In genomic region chrX:49273487-49274042, GRCm38 (mm10) we compare ENCODE assay signal across 11 mouse cellular contexts. TPM values are rescaled to one million over a fixed set of nuclear protein-coding genes. Genes with fewer than 3 reads are reported as not detected.
A peak's percentile ranks its signal among the peaks of the same experiment; 100 is the strongest.
DNase-seq lines count a peak whose midpoint lies in the region; ATAC-seq and TF ChIP-seq lines count a peak whose summit lies in the region.
"Had no signal": no experiment of that assay in that cellular context is flagged by ENCODE, and none has a peak within 500 bp of the region (broad histone marks: within the 10 kb centered on the region; RNA-seq: fewer than 3 reads in every experiment).

No protein-coding gene starts in this region.

- ATAC-seq in hindbrain, embryonic 14.5 days (ENCODE audit: low FRiP score): peak; percentile 55; the same call in 1 of the 2 replicates
- ATAC-seq in midbrain, embryonic 16.5 days: peak; percentile 64; the same call in 1 of the 2 replicates
- ATAC-seq in lung, postnatal 0 days: no peak
- ATAC-seq: intestine, embryonic 15.5 days had no signal

- intact Hi-C loops in heart, postnatal 10 days (cut with DNase I): no loop called here

- no peaks in the 10 kb centered on the region for H3K9me3 ChIP-seq in hindbrain, embryonic 14.5 days (ENCODE audit: control insufficient read depth, low read length)
- no peaks in the 10 kb centered on the region for H3K9me3 ChIP-seq in midbrain, embryonic 16.5 days (replicated peaks; ENCODE audit: control insufficient read depth, low read length, poor library complexity, severe bottlenecking)
- no peaks in the 10 kb centered on the region for H3K9me3 ChIP-seq in lung, postnatal 0 days (ENCODE audit: low read length)
- H3K9me3 ChIP-seq in heart, embryonic 10.5 days: no peaks in the 10 kb centered on the region
- H3K9me3 ChIP-seq: intestine, embryonic 15.5 days; limb, embryonic 15.5 days; stomach, embryonic 15.5 days had no signal

- peak; percentile 27; the same call in 1 of the 2 replicates for TF ChIP-seq POLR2A in cerebellum, adult 2 months (IDR thresholded peaks at IDR 0.05; ENCODE audit: borderline replicate concordance, insufficient read depth, low read length)

- no peaks in the 10 kb centered on the region for H3K4me1 ChIP-seq in cerebellum, adult 2 months (ENCODE audit: control insufficient read depth, insufficient read depth, low read length)
- H3K4me1 ChIP-seq in hindbrain, embryonic 14.5 days (replicated peaks; ENCODE audit: control insufficient read depth, insufficient read depth, low read length): no peaks in the 10 kb centered on the region
- H3K4me1 ChIP-seq in midbrain, embryonic 16.5 days (ENCODE audit: control insufficient read depth, insufficient read depth, low read length): no peaks in the 10 kb centered on the region
- H3K4me1 ChIP-seq in lung, postnatal 0 days (ENCODE audit: insufficient read depth, low read depth, low read length): no peaks in the 10 kb centered on the region
- no peaks in the 10 kb centered on the region for H3K4me1 ChIP-seq in heart, embryonic 10.5 days
- H3K4me1 ChIP-seq: intestine, embryonic 15.5 days; limb, embryonic 15.5 days; stomach, embryonic 15.5 days had no signal

- TF ChIP-seq CTCF in cerebellum, adult 2 months (IDR thresholded peaks at IDR 0.05; ENCODE audit: borderline replicate concordance, insufficient read depth, low read depth, low read length): no peak
- no peak for TF ChIP-seq CTCF in lung, postnatal 0 days (IDR thresholded peaks at IDR 0.05)

- no peaks in the 10 kb centered on the region for H3K36me3 ChIP-seq in hindbrain, embryonic 14.5 days (replicated peaks; ENCODE audit: control insufficient read depth, insufficient read depth)
- H3K36me3 ChIP-seq in midbrain, embryonic 16.5 days (ENCODE audit: control insufficient read depth, insufficient read depth, low read length): no peaks in the 10 kb centered on the region
- no peaks in the 10 kb centered on the region for H3K36me3 ChIP-seq in lung, postnatal 0 days (ENCODE audit: insufficient read depth, low read length)
- no peaks in the 10 kb centered on the region for H3K36me3 ChIP-seq in heart, embryonic 10.5 days
- H3K36me3 ChIP-seq: intestine, embryonic 15.5 days; limb, embryonic 15.5 days; stomach, embryonic 15.5 days had no signal

- H3K27me3 ChIP-seq in cerebellum, adult 2 months (ENCODE audit: control insufficient read depth, insufficient read depth, low read length): no peaks in the 10 kb centered on the region
- no peaks in the 10 kb centered on the region for H3K27me3 ChIP-seq in hindbrain, embryonic 14.5 days (ENCODE audit: control insufficient read depth, insufficient read depth, low read length)
- no peaks in the 10 kb centered on the region for H3K27me3 ChIP-seq in midbrain, embryonic 16.5 days (ENCODE audit: control insufficient read depth, insufficient read depth, low read depth, low read length)
- no peaks in the 10 kb centered on the region for H3K27me3 ChIP-seq in lung, postnatal 0 days (replicated peaks; ENCODE audit: insufficient read depth, low read length)
- no peaks in the 10 kb centered on the region for H3K27me3 ChIP-seq in heart, embryonic 10.5 days (ENCODE audit: insufficient read depth, poor library complexity, severe bottlenecking)
- H3K27me3 ChIP-seq: intestine, embryonic 15.5 days; limb, embryonic 15.5 days; stomach, embryonic 15.5 days had no signal

- no peak overlapping the region for H3K27ac ChIP-seq in cerebellum, adult 2 months (ENCODE audit: insufficient read depth, low read length)
- H3K27ac ChIP-seq in hindbrain, embryonic 14.5 days: peak overlapping the region; percentile 54
- H3K27ac ChIP-seq in midbrain, embryonic 16.5 days (ENCODE audit: low read length): no peak overlapping the region
- H3K27ac ChIP-seq in lung, postnatal 0 days (ENCODE audit: low read length): no peak overlapping the region
- H3K27ac ChIP-seq in heart, embryonic 10.5 days: no peak overlapping the region
- H3K27ac ChIP-seq: intestine, embryonic 15.5 days; limb, embryonic 15.5 days; stomach, embryonic 15.5 days had no signal

- peak overlapping the region; percentile 47 for H3K4me2 ChIP-seq in hindbrain, embryonic 14.5 days (replicated peaks)
- peak overlapping the region; percentile 45 for H3K4me2 ChIP-seq in midbrain, embryonic 16.5 days (ENCODE audit: low read length)
- H3K4me2 ChIP-seq in lung, postnatal 0 days (replicated peaks; ENCODE audit: low read depth, low read length): no peak overlapping the region
- H3K4me2 ChIP-seq: intestine, embryonic 15.5 days; limb, embryonic 15.5 days; stomach, embryonic 15.5 days had no signal

- H3K9ac ChIP-seq in hindbrain, embryonic 14.5 days: peak overlapping the region; percentile 34; the same call in 1 of the 2 replicates
- H3K9ac ChIP-seq in midbrain, embryonic 16.5 days (ENCODE audit: low read depth, low read length): 0 out of 2 replicates have a peak overlapping the region, but pooled peaks have one; percentile 34
- H3K9ac ChIP-seq in lung, postnatal 0 days (replicated peaks; ENCODE audit: low read depth): no peak overlapping the region
- H3K9ac ChIP-seq: intestine, embryonic 15.5 days; limb, embryonic 15.5 days; stomach, embryonic 15.5 days had no signal

- DNase-seq in cerebellum, adult 2 months: peak; percentile 32 to 41
- DNase-seq in cerebellum, postnatal 25 days: peak; percentile 30 to 36
- no peak for DNase-seq in hindbrain, embryonic 14.5 days (ENCODE audit: low spot score)
- DNase-seq in lung, postnatal 0 days (ENCODE audit: low spot score): no peak
- no peak for DNase-seq in heart, embryonic 10.5 days (ENCODE audit: low spot score)
- no peak for DNase-seq in heart, postnatal 10 days
- DNase-seq: gastrocnemius, postnatal 10 days had no signal

- peak overlapping the region; percentile 70 for H3K4me3 ChIP-seq in cerebellum, adult 2 months (replicated peaks; ENCODE audit: insufficient read depth, low read depth, low read length)
- H3K4me3 ChIP-seq in hindbrain, embryonic 14.5 days (replicated peaks; ENCODE audit: low read length): peak overlapping the region; percentile 23
- peak overlapping the region; percentile 24 for H3K4me3 ChIP-seq in midbrain, embryonic 16.5 days (ENCODE audit: low read depth, low read length)
- H3K4me3 ChIP-seq in lung, postnatal 0 days (ENCODE audit: low read depth, low read length): no peak overlapping the region
- no peak overlapping the region for H3K4me3 ChIP-seq in heart, embryonic 10.5 days
- H3K4me3 ChIP-seq: intestine, embryonic 15.5 days; limb, embryonic 15.5 days; stomach, embryonic 15.5 days had no signal

- no peak for TF ChIP-seq EP300 in lung, postnatal 0 days (IDR thresholded peaks at IDR 0.05)

- WGBS in cerebellum, adult 2 months: 12% methylated on average over 12 of the region's 12 CpGs
- WGBS in hindbrain, embryonic 14.5 days: 35% methylated on average over 12 of the region's 12 CpGs
- 41% methylated on average over 12 of the region's 12 CpGs for WGBS in midbrain, embryonic 16.5 days
- 68% methylated on average over 12 of the region's 12 CpGs for WGBS in lung, postnatal 0 days
- whole genome bisulfite sequencing in heart, embryonic 10.5 days: 67% methylated on average over 12 of the region's 12 CpGs

RNA-seq across cellular contexts. Expression of gene Enox2, which starts 14.5 kb away (rescaled TPM):
- 11.1 and 11.5 TPM in 2 replicates for polyA plus RNA-seq in cerebellum, adult 2 months (2012; rRNA removed)
- polyA plus RNA-seq in hindbrain, embryonic 14.5 days (2014; fragmentation: Nextera tagmentation; extraction: Ambion mirVana): 8.6 and 9.6 TPM in 2 replicates
- polyA plus RNA-seq in midbrain, embryonic 16.5 days (2015; fragmentation: Nextera tagmentation; extraction: Ambion mirVana): 8.1 and 9.7 TPM in 2 replicates
- polyA plus RNA-seq in lung, postnatal 0 days (2015; fragmentation: Nextera tagmentation; extraction: Ambion mirVana): 8.0 and 9.2 TPM in 2 replicates
- 5.7 and 6.7 TPM in 2 replicates for polyA plus RNA-seq in heart, embryonic 10.5 days (2016; fragmentation: Nextera tagmentation; extraction: Ambion mirVana)
- total RNA-seq in heart, postnatal 10 days (2021): 10 to 100 TPM; 10.4 to 12.8 TPM

Comparison
In these comparisons a context has a peak if more than half of its experiments do, and no peak if none do; other contexts are left out.
1. DNase-seq: peak in cerebellum, adult 2 months (2 of 2) and cerebellum, postnatal 25 days (2 of 2); none in hindbrain, embryonic 14.5 days (single experiment), lung, postnatal 0 days (single experiment), heart, embryonic 10.5 days (single experiment) and heart, postnatal 10 days (0 of 2).
2. H3K4me3 ChIP-seq: peak in cerebellum, adult 2 months (single experiment), hindbrain, embryonic 14.5 days (single experiment) and midbrain, embryonic 16.5 days (single experiment); none in lung, postnatal 0 days (single experiment) and heart, embryonic 10.5 days (single experiment).